Mouse (Mus musculus): ENCODE data around the gene Krt87.
A peak's percentile ranks its signal among the peaks of the same experiment; 100 is the strongest.

The Krt87 gene

DNA sequence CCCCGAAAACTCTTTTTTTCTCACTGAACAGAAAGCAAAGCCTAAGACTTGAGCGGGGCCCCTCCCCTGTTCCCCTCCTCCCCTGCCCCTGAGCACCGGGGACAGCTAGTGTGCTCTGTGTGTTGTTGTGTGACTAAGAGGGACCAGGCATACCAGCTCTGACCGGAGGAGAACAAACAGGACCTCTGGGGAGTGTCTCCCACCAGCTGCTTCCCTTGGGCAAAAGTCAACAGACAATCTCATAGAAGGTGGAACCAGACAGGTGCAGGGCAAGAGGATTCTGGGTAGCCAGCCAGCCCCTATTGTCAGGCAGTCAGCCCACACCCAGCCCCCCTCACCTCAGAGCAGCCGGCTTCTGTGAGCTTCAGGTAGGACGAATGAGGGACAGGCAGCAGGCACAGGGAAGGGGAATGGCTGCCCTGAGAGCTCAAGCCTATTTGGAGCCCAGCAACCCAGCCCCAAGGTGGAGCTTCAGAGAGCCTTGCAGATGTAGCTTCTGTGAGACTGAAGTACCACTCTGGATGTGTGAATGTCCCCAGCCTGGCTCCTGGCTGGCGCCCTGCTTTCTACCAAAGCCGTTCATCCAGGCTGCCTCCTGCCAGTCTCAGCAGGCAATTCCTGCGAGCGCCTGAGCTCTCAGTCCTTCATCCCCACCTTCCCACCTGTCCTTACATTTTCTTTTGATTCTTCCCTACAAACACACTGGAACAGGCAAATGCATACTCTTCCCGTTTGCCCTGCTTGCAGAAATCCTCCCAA lies 23.6 kb downstream of the Krt87 start:
- peak; percentile 38 for DNase-seq

DNA sequence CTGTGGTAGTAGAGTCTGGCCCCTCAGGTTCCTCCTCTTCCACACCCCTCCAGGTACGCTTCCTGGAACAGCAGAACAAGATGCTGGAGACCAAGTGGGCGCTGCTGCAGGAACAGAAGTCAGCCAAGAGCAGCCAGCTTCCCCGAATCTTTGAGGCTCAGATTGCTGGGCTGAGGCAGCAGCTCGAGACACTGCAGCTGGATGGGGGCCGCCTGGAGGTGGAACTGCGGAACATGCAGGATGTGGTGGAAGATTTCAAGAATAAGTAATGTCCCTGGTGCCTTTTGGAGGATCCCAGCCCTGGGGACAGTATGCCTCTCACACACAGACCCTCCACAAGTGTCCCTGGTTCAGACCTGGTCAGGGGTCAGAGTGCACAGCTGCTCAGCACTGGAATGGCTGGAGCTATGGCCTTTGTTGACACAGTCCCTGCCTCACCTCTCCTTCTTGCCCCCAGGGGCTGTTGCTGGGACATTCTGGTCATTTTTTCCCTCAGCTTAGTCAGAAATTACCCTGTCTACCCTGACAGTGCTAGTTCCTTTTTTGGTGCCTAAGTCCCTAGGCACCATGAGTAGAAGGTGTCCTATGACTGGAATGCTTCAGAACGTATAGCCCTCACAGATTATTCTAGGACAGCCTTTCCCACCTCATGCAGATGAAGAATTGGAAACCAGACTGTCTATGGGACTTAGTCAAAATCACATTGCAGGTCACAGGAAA lies 24.5 kb downstream of the Krt87 start:
- DNase-seq: no peak

- DNase-seq: no peak
Observed at GRCm38 (mm10) chr15:101412188-101412587, 26.4 kb downstream of the Krt87 start.

GRCm38 (mm10) chr15:101410775-101411174 lies 27.8 kb downstream of the Krt87 start, which contains the start of gene Krt7:
Gene Krt7, plus strand, starts transcription at chr15:101411043.
- DNase-seq: no peak

- DNase-seq: no peak
Observed at GRCm38 (mm10) chr15:101398269-101398668, 40.3 kb downstream of the Krt87 start.

- DNase-seq: no peak
Observed at GRCm38 (mm10) chr15:101397683-101398082, 40.9 kb downstream of the Krt87 start.

DNA sequence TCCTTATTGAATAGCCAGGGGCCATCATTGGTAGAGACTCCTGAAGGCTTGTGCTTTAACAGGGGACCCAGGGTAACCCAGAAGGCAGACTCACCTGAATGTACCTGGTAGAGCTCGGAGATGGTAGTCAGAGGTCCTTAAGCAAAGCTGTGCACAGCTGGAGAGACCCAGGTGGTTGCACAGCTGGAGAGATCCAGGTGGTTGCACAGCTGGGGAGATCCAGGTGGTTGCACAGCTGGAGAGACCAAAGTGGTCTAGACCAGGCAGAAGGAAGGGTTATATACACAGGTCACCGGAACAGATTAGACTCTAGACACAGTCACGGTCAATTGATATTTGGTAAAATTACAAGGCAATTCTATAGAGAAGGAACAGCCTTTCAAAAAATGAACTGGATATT lies 41.7 kb downstream of the Krt87 start:
- no peak for DNase-seq

DNA sequence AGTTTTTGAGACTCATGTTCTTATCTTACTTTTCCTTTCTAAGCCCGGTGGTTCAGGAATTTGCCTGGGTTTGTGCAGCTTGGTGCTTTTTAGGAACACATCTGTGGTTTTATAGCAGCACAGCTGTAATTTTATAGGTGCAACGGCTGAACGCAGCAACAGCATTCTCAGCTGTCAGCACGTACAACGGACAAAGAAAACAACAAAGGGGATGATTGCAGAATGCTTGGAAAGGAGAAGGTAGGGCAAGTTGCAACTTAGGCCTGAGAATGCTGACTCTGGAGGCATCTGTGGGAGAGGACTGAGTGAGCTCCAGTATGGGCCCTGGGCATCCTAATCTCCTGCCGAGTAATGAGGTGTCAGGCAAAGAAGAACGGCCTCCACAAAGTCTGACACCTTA lies 42.1 kb downstream of the Krt87 start:
- DNase-seq: no peak

GRCm38 (mm10) chr15:101394908-101395307 lies 43.7 kb downstream of the Krt87 start:
- no peak for DNase-seq

DNA sequence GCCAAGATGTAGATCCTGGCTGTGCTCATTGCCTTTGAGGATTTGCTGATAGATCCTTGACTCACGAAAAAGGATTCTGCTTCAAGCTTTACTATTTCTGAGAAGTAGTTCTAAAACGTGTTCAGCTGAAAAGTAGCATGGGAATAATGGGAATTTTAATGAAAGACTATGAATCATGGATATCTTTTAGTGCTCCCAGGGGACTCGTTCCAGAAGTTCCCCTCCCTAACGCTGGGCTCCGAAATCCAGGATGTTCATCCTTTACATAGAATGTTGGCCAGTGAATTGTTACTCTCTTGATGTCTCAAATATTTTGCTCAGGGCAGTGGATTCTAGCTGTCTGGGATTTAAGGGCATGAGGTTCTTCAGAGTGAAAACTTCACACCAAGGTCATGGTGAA lies 46.4 kb downstream of the Krt87 start:
- no peak for DNase-seq

- no peak for DNase-seq
Observed at GRCm38 (mm10) chr15:101390203-101390602, 48.4 kb downstream of the Krt87 start.

DNA sequence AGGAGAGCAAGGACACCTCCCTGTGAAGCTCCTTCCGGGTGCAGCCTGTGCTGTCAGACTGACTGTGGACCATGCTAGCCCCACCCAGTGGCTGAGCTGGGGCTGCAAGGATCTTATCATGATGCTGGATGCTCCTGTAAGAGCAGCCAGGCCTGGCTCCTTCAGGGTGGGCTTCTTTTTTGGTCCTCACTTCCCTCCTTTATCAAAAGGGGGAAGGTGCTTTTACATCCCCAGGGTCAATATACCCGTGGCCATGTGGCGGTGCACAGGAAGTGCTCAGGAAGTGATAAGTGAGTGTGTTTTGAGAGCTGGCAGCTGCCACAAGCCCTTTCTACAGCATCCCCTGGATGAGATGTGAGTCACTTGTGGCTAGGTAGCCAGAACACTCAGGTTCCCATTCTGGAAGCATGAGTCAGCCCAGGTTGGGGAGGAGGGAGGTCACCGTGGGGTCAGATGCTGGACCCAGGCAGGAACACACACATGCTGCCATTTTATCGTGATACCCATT lies 50.5 kb downstream of the Krt87 start:
- DNase-seq: no peak

DNA sequence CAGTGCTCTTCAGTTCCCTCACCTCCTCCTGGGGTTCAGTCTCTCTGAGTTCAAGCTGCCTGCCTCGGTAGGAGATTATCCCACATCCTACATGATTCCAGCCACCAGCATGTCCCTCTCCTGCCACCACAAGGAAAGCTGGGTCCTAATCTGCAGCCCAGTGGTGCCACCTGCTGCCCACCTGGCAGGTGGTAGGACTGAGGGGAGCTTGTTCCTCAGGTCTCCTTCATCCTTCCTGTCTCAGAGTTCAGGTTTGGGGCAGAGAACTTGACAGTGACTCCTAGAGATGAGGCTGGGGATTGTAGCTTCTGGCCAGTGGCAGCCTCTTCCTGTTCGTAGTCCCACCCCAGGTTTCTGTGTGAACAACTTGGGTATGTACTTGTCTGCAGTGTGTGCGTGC lies 51.4 kb downstream of the Krt87 start:
- no peak for DNase-seq

GRCm38 (mm10) chr15:101385064-101385463 lies 53.5 kb downstream of the Krt87 start:
- DNase-seq: no peak

DNA sequence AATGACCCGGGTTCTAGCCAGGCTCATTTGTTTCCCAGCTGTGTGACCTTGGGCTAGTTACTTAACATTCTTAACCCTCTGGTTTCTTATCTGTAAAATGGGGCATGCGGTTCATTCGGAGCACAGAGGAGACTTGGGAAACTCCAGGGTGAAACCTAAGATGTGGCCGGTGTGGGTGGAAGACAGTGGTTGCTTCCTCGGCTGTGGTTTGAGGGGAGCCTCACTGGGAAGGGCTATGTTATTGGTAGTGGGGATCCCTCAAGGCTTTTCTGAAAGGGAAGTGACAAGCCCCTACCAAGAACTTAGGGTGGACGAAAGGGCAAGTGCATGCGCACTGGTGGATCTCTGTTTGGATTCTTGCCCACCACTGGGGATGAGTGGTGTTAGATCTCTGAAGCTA lies 54.0 kb downstream of the Krt87 start:
- no peak for DNase-seq

- DNase-seq: peak; percentile 73
Observed at GRCm38 (mm10) chr15:101382811-101383210, 55.8 kb downstream of the Krt87 start.

GRCm38 (mm10) chr15:101381758-101382157 lies 56.8 kb downstream of the Krt87 start:
- no peak for DNase-seq
